Comparison of ENCODE assay signal across 10 mouse cellular contexts in the genomic region with DNA sequence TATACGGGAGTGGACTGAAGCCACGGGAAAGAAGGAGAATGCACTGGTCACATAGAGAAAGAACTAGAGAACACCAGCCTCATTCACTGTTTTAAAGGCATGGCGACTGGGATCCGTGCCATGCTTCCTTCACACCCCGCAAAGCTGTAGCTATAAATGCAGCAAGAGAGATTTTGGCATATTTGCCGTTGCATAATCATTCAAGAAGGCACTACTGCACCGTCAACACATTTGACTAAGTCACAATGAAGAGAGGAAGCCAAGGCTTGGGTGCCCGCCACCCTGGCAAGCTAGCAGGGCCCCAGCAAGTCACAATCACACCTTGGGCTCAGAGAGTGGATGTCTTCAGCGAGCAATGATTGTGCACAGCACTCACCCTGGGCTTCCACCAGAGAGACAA.
DNase-seq lines count a peak whose midpoint lies in the region; ATAC-seq and TF ChIP-seq lines count a peak whose summit lies in the region.
"Had no signal": no experiment of that assay in that cellular context is flagged by ENCODE, and none has a peak within 500 bp of the region (broad histone marks: within the 10 kb centered on the region; RNA-seq: fewer than 3 reads in every experiment).

No protein-coding gene starts in this region.

- no peaks in the 10 kb centered on the region for H3K27me3 ChIP-seq in stomach, postnatal 0 days (ENCODE audit: control insufficient read depth, insufficient read depth, low read length)
- H3K27me3 ChIP-seq: embryonic facial prominence, embryonic 13.5 days; stomach, embryonic 15.5 days had no signal

- TF ChIP-seq EP300 in stomach, postnatal 0 days (optimal IDR thresholded peaks at IDR 0.05) = no peak

- no peaks in the 10 kb centered on the region for H3K36me3 ChIP-seq in stomach, postnatal 0 days (ENCODE audit: control insufficient read depth, insufficient read depth, low read length)
- H3K36me3 ChIP-seq: embryonic facial prominence, embryonic 13.5 days; stomach, embryonic 15.5 days had no signal

- TF ChIP-seq CTCF in brain, embryonic 14.5 days (IDR thresholded peaks at IDR 0.05; ENCODE audit: borderline replicate concordance, extremely low read depth, insufficient read depth, insufficient read length) = no peak
- no peak for TF ChIP-seq CTCF in stomach, postnatal 0 days (IDR thresholded peaks at IDR 0.05; ENCODE audit: low read depth)

- peak; percentile 94 for DNase-seq in brain, adult 2 months (ENCODE audit: low read depth, low spot score)
- peak; percentile 88 for DNase-seq in brain, embryonic 14.5 days (ENCODE audit: low read depth)
- peak; percentile 8 for DNase-seq in heart, adult 8-10 months (ENCODE audit: low spot score)
- DNase-seq in left cerebral cortex, adult 18-20 months (ENCODE audit: low spot score in 2 of 2) = peak; percentile 71 to 81
- no peak for DNase-seq in stomach, postnatal 0 days (ENCODE audit: low spot score)
- DNase-seq in kidney, postnatal 14 days = no peak
- DNase-seq in adipocyte (ENCODE audit: low spot score) = no peak

- 73% methylated on average over 9 of the region's 9 CpGs for WGBS in stomach, postnatal 0 days

- no peak for ATAC-seq in stomach, postnatal 0 days (ENCODE audit: low FRiP score, low TSS enrichment)

- no peak overlapping the region for H3K4me3 ChIP-seq in stomach, postnatal 0 days (ENCODE audit: low read depth, low read length)
- H3K4me3 ChIP-seq: embryonic facial prominence, embryonic 13.5 days; stomach, embryonic 15.5 days had no signal

- no peak overlapping the region for H3K27ac ChIP-seq in stomach, postnatal 0 days (replicated peaks)
- H3K27ac ChIP-seq: embryonic facial prominence, embryonic 13.5 days; kidney, postnatal 0 days; stomach, embryonic 15.5 days had no signal

- no peaks in the 10 kb centered on the region for H3K9me3 ChIP-seq in stomach, postnatal 0 days (ENCODE audit: control insufficient read depth, low read length)
- H3K9me3 ChIP-seq: embryonic facial prominence, embryonic 13.5 days; stomach, embryonic 15.5 days had no signal

- H3K4me2 ChIP-seq in stomach, postnatal 0 days (replicated peaks; ENCODE audit: low read depth) = no peak overlapping the region
- H3K4me2 ChIP-seq: embryonic facial prominence, embryonic 13.5 days; stomach, embryonic 15.5 days had no signal

- H3K4me1 ChIP-seq in stomach, postnatal 0 days (replicated peaks; ENCODE audit: control insufficient read depth, insufficient read depth) = no peaks in the 10 kb centered on the region
- H3K4me1 ChIP-seq: embryonic facial prominence, embryonic 13.5 days; stomach, embryonic 15.5 days had no signal

- no peak for TF ChIP-seq POLR2A in brain, embryonic 14.5 days (IDR thresholded peaks at IDR 0.05; ENCODE audit: borderline replicate concordance, extremely low read depth, insufficient read depth, insufficient read length, poor library complexity, severe bottlenecking)

- no peak overlapping the region for H3K9ac ChIP-seq in stomach, postnatal 0 days (ENCODE audit: low read length)
- H3K9ac ChIP-seq: embryonic facial prominence, embryonic 13.5 days; stomach, embryonic 15.5 days had no signal

Comparison
In these comparisons a context has a peak if more than half of its experiments do, and no peak if none do; other contexts are left out.
1. DNase-seq: peak in brain, adult 2 months (single experiment), brain, embryonic 14.5 days (single experiment), heart, adult 8-10 months (single experiment) and left cerebral cortex, adult 18-20 months (2 of 2); none in stomach, postnatal 0 days (single experiment), kidney, postnatal 14 days (single experiment) and adipocyte (single experiment).